Mouse (Mus musculus): ENCODE measurements around the gene Atp7b. TPM values are rescaled to one million over a fixed set of nuclear protein-coding genes. Genes with fewer than 3 reads are reported as not detected.

The Atp7b gene
- polyA plus RNA-seq, 1 experiment from 2014 or later = 24.6 TPM

DNA sequence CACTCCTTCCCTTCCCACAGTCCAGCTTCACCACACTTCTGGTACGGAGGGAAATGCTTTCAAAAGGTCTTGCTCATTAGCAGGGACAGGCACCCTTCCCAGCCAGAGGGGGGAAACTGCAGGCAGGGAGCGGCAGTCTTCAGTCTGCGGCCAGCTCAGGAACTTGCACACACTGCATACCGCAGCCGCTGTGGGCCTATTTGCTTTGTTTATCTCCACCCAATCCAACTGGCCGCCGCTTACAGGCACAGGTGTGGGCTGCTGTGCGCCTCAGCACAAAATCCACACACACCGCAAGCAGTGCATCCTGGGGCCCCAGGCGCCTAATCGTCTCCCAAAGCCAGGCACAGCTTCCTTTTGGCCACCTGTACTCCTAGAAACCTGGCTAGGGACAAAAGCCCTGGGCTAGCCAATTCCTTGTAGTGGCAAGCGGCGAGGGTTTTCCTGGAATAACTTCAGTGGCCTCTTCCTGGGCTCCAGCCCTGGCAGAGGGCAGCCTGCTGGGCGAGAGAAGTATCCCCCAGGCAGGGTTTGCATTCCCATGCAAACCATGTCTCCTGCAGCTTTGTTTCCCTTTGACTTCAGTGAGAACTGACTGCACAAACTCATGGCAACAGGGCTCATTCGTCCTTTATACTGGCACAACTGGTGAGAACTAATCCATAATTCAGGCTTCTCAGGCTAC lies 20.5 kb downstream of the Atp7b start:
- H3K4me2 ChIP-seq = peak overlapping the region; percentile 39
- peak overlapping the region; percentile 24 for H3K4me3 ChIP-seq (ENCODE audit: low read depth, low read length)
- peak overlapping the region; percentile 53; the same call in 1 of the 2 replicates for H3K27ac ChIP-seq (ENCODE audit: low read depth, low read length)

DNA sequence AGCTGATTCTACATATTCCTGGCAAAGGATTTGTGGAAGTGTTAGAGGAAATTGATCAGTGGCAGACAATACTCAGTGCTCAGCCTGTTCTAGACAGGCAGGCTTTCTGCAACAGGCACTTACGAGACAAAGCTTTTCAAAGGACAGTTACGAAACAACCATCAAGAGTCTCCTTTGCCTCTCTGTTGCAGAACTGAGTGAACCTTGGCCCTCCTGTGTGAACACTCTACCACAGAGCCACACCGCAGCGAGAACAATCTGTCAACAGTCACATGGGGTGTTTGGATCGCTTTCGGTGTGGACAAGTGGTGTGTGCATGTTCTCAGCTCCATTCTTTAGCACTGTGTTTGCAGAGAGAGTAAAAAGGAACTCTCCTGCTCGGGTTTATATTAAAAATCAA lies 23.1 kb downstream of the Atp7b start:
- no peak; the same call in 1 of the 2 replicates for ATAC-seq (replicated peaks; ENCODE audit: low FRiP score)
- no peak overlapping the region for H3K9ac ChIP-seq (ENCODE audit: low read depth, low read length)
- H3K27me3 ChIP-seq (replicated peaks; ENCODE audit: control insufficient read depth, insufficient read depth, low read length) = no peaks in the 10 kb centered on the region
- no peak overlapping the region for H3K4me2 ChIP-seq
- no peak for DNase-seq (ENCODE audit: low spot score)
- H3K4me3 ChIP-seq (ENCODE audit: low read depth, low read length) = no peak overlapping the region
- 69% methylated on average over 7 of the region's 7 CpGs for WGBS
- H3K27ac ChIP-seq (ENCODE audit: low read depth, low read length) = no peak overlapping the region
- peaks cover 3% of the 10 kb centered on the region for H3K4me1 ChIP-seq (replicated peaks; ENCODE audit: control insufficient read depth, insufficient read depth, low read length)
- no peaks in the 10 kb centered on the region for H3K9me3 ChIP-seq (ENCODE audit: control insufficient read depth, low read length)
- no peaks in the 10 kb centered on the region for H3K36me3 ChIP-seq (ENCODE audit: control insufficient read depth, insufficient read depth, low read length)

More for the DNA sequence above, 20.5 kb downstream of the Atp7b start:
- peak; percentile 52 for ATAC-seq (replicated peaks; ENCODE audit: low FRiP score)
- H3K27me3 ChIP-seq (replicated peaks; ENCODE audit: control insufficient read depth, insufficient read depth, low read length) = no peaks in the 10 kb centered on the region
- no peaks in the 10 kb centered on the region for H3K9me3 ChIP-seq (ENCODE audit: control insufficient read depth, low read length)
- no peaks in the 10 kb centered on the region for H3K36me3 ChIP-seq (ENCODE audit: control insufficient read depth, insufficient read depth, low read length)
- DNase-seq (ENCODE audit: low spot score) = no peak
- peaks cover 5% of the 10 kb centered on the region for H3K4me1 ChIP-seq (replicated peaks; ENCODE audit: control insufficient read depth, insufficient read depth, low read length)
- H3K9ac ChIP-seq (ENCODE audit: low read depth, low read length) = no peak overlapping the region
- WGBS = 19% methylated on average over 15 of the region's 15 CpGs

DNA sequence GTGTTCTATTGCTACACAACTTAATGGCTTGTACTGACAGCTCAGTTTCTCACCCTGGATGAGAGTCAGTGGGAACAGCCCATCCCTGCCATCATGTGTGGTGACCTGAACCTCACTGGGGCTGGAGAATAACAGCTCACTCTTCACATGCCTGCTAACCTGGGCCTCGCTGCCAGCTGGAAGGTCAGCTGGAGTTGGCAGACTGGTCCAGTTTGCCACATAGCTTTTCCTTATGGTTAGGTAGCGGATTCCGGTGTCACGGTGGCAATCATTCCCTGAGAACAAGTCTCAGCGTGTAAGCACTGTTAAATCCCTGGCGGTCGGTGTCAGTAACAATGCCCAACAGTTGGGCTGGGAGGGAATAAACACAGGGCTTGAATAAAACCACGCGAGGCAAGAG lies 24.0 kb downstream of the Atp7b start:
- ATAC-seq (replicated peaks; ENCODE audit: low FRiP score) = no peak
- H3K4me3 ChIP-seq (ENCODE audit: low read depth, low read length) = no peak overlapping the region
- no peak overlapping the region for H3K4me2 ChIP-seq
- H3K27ac ChIP-seq (ENCODE audit: low read depth, low read length) = no peak overlapping the region
- no peaks in the 10 kb centered on the region for H3K9me3 ChIP-seq (ENCODE audit: control insufficient read depth, low read length)
- H3K4me1 ChIP-seq (replicated peaks; ENCODE audit: control insufficient read depth, insufficient read depth, low read length) = peaks cover 3% of the 10 kb centered on the region
- no peak overlapping the region for H3K9ac ChIP-seq (ENCODE audit: low read depth, low read length)
- WGBS = 89% methylated on average over 9 of the region's 9 CpGs
- DNase-seq (ENCODE audit: low spot score) = no peak
- H3K27me3 ChIP-seq (replicated peaks; ENCODE audit: control insufficient read depth, insufficient read depth, low read length) = no peaks in the 10 kb centered on the region
- H3K36me3 ChIP-seq (ENCODE audit: control insufficient read depth, insufficient read depth, low read length) = no peaks in the 10 kb centered on the region

- ATAC-seq (replicated peaks; ENCODE audit: low FRiP score) (no peak), DNase-seq (ENCODE audit: low spot score) (no peak)
- no peak overlapping the region for H3K27ac ChIP-seq (ENCODE audit: low read depth, low read length)
- H3K4me1 ChIP-seq (replicated peaks; ENCODE audit: control insufficient read depth, insufficient read depth, low read length) = no peaks in the 10 kb centered on the region
- peaks cover 14% of the 10 kb centered on the region; the same call in 1 of the 2 replicates for H3K36me3 ChIP-seq (ENCODE audit: control insufficient read depth, insufficient read depth, low read length)
- no peak overlapping the region for H3K9ac ChIP-seq (ENCODE audit: low read depth, low read length)
- no peaks in the 10 kb centered on the region for H3K27me3 ChIP-seq (replicated peaks; ENCODE audit: control insufficient read depth, insufficient read depth, low read length)
- no peaks in the 10 kb centered on the region for H3K9me3 ChIP-seq (ENCODE audit: control insufficient read depth, low read length)
- no peak overlapping the region for H3K4me2 ChIP-seq
- 78% methylated on average over 3 of the region's 3 CpGs for WGBS
- no peak overlapping the region for H3K4me3 ChIP-seq (ENCODE audit: low read depth, low read length)
These were observed 29.1 kb downstream of the Atp7b start for GRCm38 (mm10) chr8:22030990-22031389.

DNA sequence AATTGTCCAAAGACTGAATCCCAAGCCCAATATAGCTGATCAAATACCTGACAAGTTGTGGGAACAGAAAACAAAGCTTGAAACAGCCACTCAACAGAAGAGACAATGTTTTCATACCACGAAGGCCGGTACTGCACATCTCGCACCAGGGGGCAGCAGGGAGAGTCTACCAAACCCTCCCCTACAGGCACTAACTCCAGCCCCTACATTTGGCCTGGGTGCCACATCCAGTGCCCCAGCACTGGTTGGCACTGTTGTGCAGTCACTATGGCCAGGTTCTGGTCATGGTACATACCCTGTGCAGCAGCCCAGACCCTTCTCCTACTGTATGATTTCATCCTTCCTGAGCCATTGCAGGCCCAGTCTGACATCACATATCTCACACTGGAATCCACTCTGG lies 31.1 kb downstream of the Atp7b start:
- H3K4me2 ChIP-seq = no peak overlapping the region

DNA sequence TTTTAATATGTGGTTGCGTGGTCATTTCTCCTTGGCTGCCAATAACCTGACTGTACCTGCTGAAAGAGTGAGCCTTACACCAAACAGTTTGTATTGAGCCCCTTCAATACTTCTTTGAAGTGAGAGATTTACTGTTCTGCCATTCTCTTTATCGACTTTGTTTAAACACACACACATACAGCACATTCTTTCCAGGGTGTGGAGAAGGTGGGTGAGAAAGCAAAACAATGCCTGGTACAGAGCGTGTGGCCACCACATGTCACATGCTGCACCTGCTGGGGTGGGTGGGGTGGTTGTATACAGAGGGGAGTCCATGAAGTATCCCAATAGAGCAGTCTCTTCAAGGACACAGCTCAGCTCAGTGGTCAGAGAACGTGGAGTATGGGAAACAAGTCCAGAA lies 34.9 kb downstream of the Atp7b start:
- Histone ChIP-seq H3K9me3 (ENCODE audit: control insufficient read depth, low read length) (no peaks in the 10 kb centered on the region), H3K4me1 (replicated peaks; ENCODE audit: control insufficient read depth, insufficient read depth, low read length) (no peaks in the 10 kb centered on the region), H3K27ac (ENCODE audit: low read depth, low read length) (no peak overlapping the region), H3K27me3 (replicated peaks; ENCODE audit: control insufficient read depth, insufficient read depth, low read length) (no peaks in the 10 kb centered on the region), H3K9ac (ENCODE audit: low read depth, low read length) (no peak overlapping the region), H3K36me3 (ENCODE audit: control insufficient read depth, insufficient read depth, low read length) (peaks cover 15% of the 10 kb centered on the region), H3K4me3 (ENCODE audit: low read depth, low read length) (no peak overlapping the region), H3K4me2 (no peak overlapping the region)
- DNase-seq (ENCODE audit: low spot score) (no peak), ATAC-seq (replicated peaks; ENCODE audit: low FRiP score) (no peak)
- WGBS = 77% methylated on average over 4 of the region's 4 CpGs

More for the DNA sequence above, 31.1 kb downstream of the Atp7b start:
- H3K9me3 ChIP-seq (ENCODE audit: control insufficient read depth, low read length) = no peaks in the 10 kb centered on the region
- no peak for DNase-seq (ENCODE audit: low spot score)
- no peaks in the 10 kb centered on the region for H3K4me1 ChIP-seq (replicated peaks; ENCODE audit: control insufficient read depth, insufficient read depth, low read length)
- WGBS = 76% methylated on average over 3 of the region's 3 CpGs
- H3K9ac ChIP-seq (ENCODE audit: low read depth, low read length) = no peak overlapping the region
- ATAC-seq (replicated peaks; ENCODE audit: low FRiP score) = 0 out of 2 replicates have a peak, but pooled peaks have one; percentile 17
- no peaks in the 10 kb centered on the region for H3K27me3 ChIP-seq (replicated peaks; ENCODE audit: control insufficient read depth, insufficient read depth, low read length)
- peaks cover 15% of the 10 kb centered on the region for H3K36me3 ChIP-seq (ENCODE audit: control insufficient read depth, insufficient read depth, low read length)
- H3K27ac ChIP-seq (ENCODE audit: low read depth, low read length) = no peak overlapping the region
- H3K4me3 ChIP-seq (ENCODE audit: low read depth, low read length) = no peak overlapping the region

DNA sequence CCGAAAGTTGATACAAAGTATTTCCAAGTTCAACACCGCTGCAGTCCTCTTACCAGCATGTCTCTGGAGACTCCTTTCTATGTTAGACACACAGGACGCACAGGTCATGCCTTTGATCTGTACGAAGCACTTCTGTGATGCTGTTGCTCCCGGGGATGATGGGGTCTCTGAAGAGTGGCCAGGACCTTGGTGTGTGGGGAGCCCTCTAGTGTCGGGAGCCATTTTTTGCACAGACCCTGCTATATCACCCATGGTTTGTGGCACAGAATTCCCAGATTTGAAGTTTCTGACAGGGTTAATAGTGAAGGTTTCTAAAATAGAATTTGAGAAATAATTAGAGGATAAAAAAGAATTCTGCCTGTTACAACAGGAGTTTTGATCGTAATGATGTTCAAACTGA lies 37.9 kb downstream of the Atp7b start:
- Histone ChIP-seq H3K27me3 (replicated peaks; ENCODE audit: control insufficient read depth, insufficient read depth, low read length) (no peaks in the 10 kb centered on the region), H3K4me3 (ENCODE audit: low read depth, low read length) (no peak overlapping the region), H3K4me1 (replicated peaks; ENCODE audit: control insufficient read depth, insufficient read depth, low read length) (no peaks in the 10 kb centered on the region), H3K4me2 (no peak overlapping the region), H3K9ac (ENCODE audit: low read depth, low read length) (no peak overlapping the region), H3K9me3 (ENCODE audit: control insufficient read depth, low read length) (no peaks in the 10 kb centered on the region), H3K27ac (ENCODE audit: low read depth, low read length) (no peak overlapping the region), H3K36me3 (ENCODE audit: control insufficient read depth, insufficient read depth, low read length) (peaks cover 10% of the 10 kb centered on the region)
- WGBS = 60% methylated on average over 7 of the region's 7 CpGs
- ATAC-seq (replicated peaks; ENCODE audit: low FRiP score) = no peak
- DNase-seq (ENCODE audit: low spot score) = no peak

GRCm38 (mm10) chr8:22019498-22019897 lies 40.6 kb downstream of the Atp7b start:
- no peak overlapping the region for H3K27ac ChIP-seq (ENCODE audit: low read depth, low read length)
- H3K27me3 ChIP-seq (replicated peaks; ENCODE audit: control insufficient read depth, insufficient read depth, low read length) = no peaks in the 10 kb centered on the region
- ATAC-seq (replicated peaks; ENCODE audit: low FRiP score) (no peak), DNase-seq (ENCODE audit: low spot score) (no peak)
- H3K9me3 ChIP-seq (ENCODE audit: control insufficient read depth, low read length) = no peaks in the 10 kb centered on the region
- H3K4me3 ChIP-seq (ENCODE audit: low read depth, low read length) = no peak overlapping the region
- no peak overlapping the region for H3K9ac ChIP-seq (ENCODE audit: low read depth, low read length)
- no peak overlapping the region for H3K4me2 ChIP-seq
- 75% methylated on average over 5 of the region's 5 CpGs for WGBS
- H3K36me3 ChIP-seq (ENCODE audit: control insufficient read depth, insufficient read depth, low read length) = peaks cover 2% of the 10 kb centered on the region; the same call in 1 of the 2 replicates
- no peaks in the 10 kb centered on the region for H3K4me1 ChIP-seq (replicated peaks; ENCODE audit: control insufficient read depth, insufficient read depth, low read length)

GRCm38 (mm10) chr8:22017731-22018130 lies 42.4 kb downstream of the Atp7b start:
- DNase-seq (ENCODE audit: low spot score) (no peak), ATAC-seq (replicated peaks; ENCODE audit: low FRiP score) (no peak)
- 80% methylated on average over 7 of the region's 7 CpGs for WGBS
- no peak overlapping the region for H3K4me2 ChIP-seq
- H3K27ac ChIP-seq (ENCODE audit: low read depth, low read length) = no peak overlapping the region
- H3K9me3 ChIP-seq (ENCODE audit: control insufficient read depth, low read length) = no peaks in the 10 kb centered on the region
- H3K4me3 ChIP-seq (ENCODE audit: low read depth, low read length) = no peak overlapping the region
- no peaks in the 10 kb centered on the region for H3K27me3 ChIP-seq (replicated peaks; ENCODE audit: control insufficient read depth, insufficient read depth, low read length)
- no peak overlapping the region for H3K9ac ChIP-seq (ENCODE audit: low read depth, low read length)
- H3K36me3 ChIP-seq (ENCODE audit: control insufficient read depth, insufficient read depth, low read length) = peaks cover 11% of the 10 kb centered on the region; the same call in 1 of the 2 replicates
- no peaks in the 10 kb centered on the region for H3K4me1 ChIP-seq (replicated peaks; ENCODE audit: control insufficient read depth, insufficient read depth, low read length)

All from liver, embryonic 11.5 days (tissue).